Comparison of ENCODE assay signal across 25 mouse cellular contexts in genomic region chr17:39009846-39010245, GRCm38 (mm10). TPM values are rescaled to one million over a fixed set of nuclear protein-coding genes. Genes with fewer than 3 reads are reported as not detected.
A peak's percentile ranks its signal among the peaks of the same experiment; 100 is the strongest.
DNase-seq lines count a peak whose midpoint lies in the region; ATAC-seq lines count a peak whose summit lies in the region.
"Had no signal": no experiment of that assay in that cellular context is flagged by ENCODE, and none has a peak within 500 bp of the region (broad histone marks: within the 10 kb centered on the region; RNA-seq: fewer than 3 reads in every experiment).

No protein-coding gene starts in this region.

- peak; percentile 76 for DNase-seq in heart, adult 11 months
- DNase-seq in heart, postnatal 36 days: no peak
- DNase-seq: adrenal gland, adult 2 months; adrenal gland, adult 8-10 months; adrenal gland, postnatal 10 days; adrenal gland, postnatal 14 days; adrenal gland, postnatal 25 days; adrenal gland, postnatal 36 days; B cell, adult 2 months; cerebellum, adult 11 months; cerebellum, adult 11-12 months; cerebellum, adult 18-20 months had no signal

- H3K27ac ChIP-seq in midbrain, embryonic 13.5 days: no peak overlapping the region
- no peak overlapping the region for H3K27ac ChIP-seq in midbrain, embryonic 15.5 days

- no peak overlapping the region for H3K4me2 ChIP-seq in midbrain, embryonic 13.5 days (replicated peaks)
- no peak overlapping the region for H3K4me2 ChIP-seq in midbrain, embryonic 15.5 days

- H3K9me3 ChIP-seq in midbrain, embryonic 13.5 days: no peaks in the 10 kb centered on the region
- 0 out of 2 replicates have a peak, but pooled peaks cover 3% of the 10 kb centered on the region for H3K9me3 ChIP-seq in midbrain, embryonic 15.5 days

- H3K4me1 ChIP-seq in midbrain, embryonic 13.5 days (replicated peaks): no peaks in the 10 kb centered on the region
- H3K4me1 ChIP-seq in midbrain, embryonic 15.5 days: no peaks in the 10 kb centered on the region

- no peak overlapping the region for H3K9ac ChIP-seq in midbrain, embryonic 13.5 days (replicated peaks)
- H3K9ac ChIP-seq in midbrain, embryonic 15.5 days: no peak overlapping the region

- H3K4me3 ChIP-seq in midbrain, embryonic 13.5 days (replicated peaks): no peak overlapping the region
- H3K4me3 ChIP-seq in midbrain, embryonic 15.5 days: no peak overlapping the region

- H3K27me3 ChIP-seq in midbrain, embryonic 13.5 days: no peaks in the 10 kb centered on the region
- H3K27me3 ChIP-seq in midbrain, embryonic 15.5 days (replicated peaks): no peaks in the 10 kb centered on the region
- H3K27me3 ChIP-seq: CH12.LX, Patski had no signal

- WGBS in midbrain, embryonic 13.5 days: 93% methylated on average over 1 of the region's 1 CpGs
- 86% methylated on average over 1 of the region's 1 CpGs for WGBS in midbrain, embryonic 15.5 days

- ATAC-seq in midbrain, embryonic 13.5 days: peak; percentile 69; the same call in 1 of the 2 replicates
- no peak for ATAC-seq in midbrain, embryonic 15.5 days (replicated peaks)
- ATAC-seq: activated CD4-positive, CD25-positive, alpha-beta regulatory T cell, adult 4 months; CD4-positive, CD25-positive, alpha-beta regulatory T cell, adult 4 months; Patski had no signal

- intact Hi-C loops in heart, postnatal 36 days (cut with DNase I): no loop called here

- no peaks in the 10 kb centered on the region for H3K36me3 ChIP-seq in midbrain, embryonic 13.5 days
- no peaks in the 10 kb centered on the region for H3K36me3 ChIP-seq in midbrain, embryonic 15.5 days (replicated peaks)
- H3K36me3 ChIP-seq: G1E had no signal

RNA-seq across cellular contexts. Expression of gene Esp24, which starts 26.6 kb away (rescaled TPM):
- not detected for total RNA-seq in heart, postnatal 36 days (2021)
- polyA plus RNA-seq in midbrain, embryonic 13.5 days (2015; fragmentation: Nextera tagmentation; extraction: Ambion mirVana): not detected in 2 replicates
- polyA plus RNA-seq in midbrain, embryonic 15.5 days (2015; fragmentation: Nextera tagmentation; extraction: Ambion mirVana): not detected in 2 replicates
- total RNA-seq: adrenal gland, adult 18-20 months; adrenal gland, adult 2 months; adrenal gland, adult 8-10 months; adrenal gland, postnatal 10 days; adrenal gland, postnatal 14 days; adrenal gland, postnatal 25 days; adrenal gland, postnatal 36 days; adrenal gland, postnatal 4 days; CH12.LX; G1E; MEL had no signal
- polyA plus RNA-seq: activated CD4-positive, CD25-positive, alpha-beta regulatory T cell, adult 4 months; adrenal gland, adult 2 months; brain, embryonic 14.5 days; C2C12; CD4-positive, CD25-positive, alpha-beta regulatory T cell, adult 4 months; G1E; Patski had no signal

RNA-seq across cellular contexts. Expression of gene Gm21903, which starts 33.3 kb away (rescaled TPM):
- total RNA-seq in heart, postnatal 36 days (2021): not detected
- not detected in 2 replicates for polyA plus RNA-seq in midbrain, embryonic 13.5 days (2015; fragmentation: Nextera tagmentation; extraction: Ambion mirVana)
- not detected in 2 replicates for polyA plus RNA-seq in midbrain, embryonic 15.5 days (2015; fragmentation: Nextera tagmentation; extraction: Ambion mirVana)
- total RNA-seq: adrenal gland, adult 18-20 months; adrenal gland, adult 2 months; adrenal gland, adult 8-10 months; adrenal gland, postnatal 10 days; adrenal gland, postnatal 14 days; adrenal gland, postnatal 25 days; adrenal gland, postnatal 36 days; adrenal gland, postnatal 4 days; CH12.LX; ES-E14; G1E; MEL had no signal
- polyA plus RNA-seq: activated CD4-positive, CD25-positive, alpha-beta regulatory T cell, adult 4 months; adrenal gland, adult 2 months; brain, embryonic 14.5 days; C2C12; CD4-positive, CD25-positive, alpha-beta regulatory T cell, adult 4 months; G1E; Patski had no signal
